Mouse (Mus musculus): ENCODE results near the gene Tssc4. TPM values are rescaled to one million over a fixed set of nuclear protein-coding genes. Genes with fewer than 3 reads are reported as not detected.

Gene Tssc4
- polyA plus RNA-seq (2015; fragmentation: Nextera tagmentation; extraction: Ambion mirVana), result 69.1 and 72.3 TPM in 2 replicates

DNA sequence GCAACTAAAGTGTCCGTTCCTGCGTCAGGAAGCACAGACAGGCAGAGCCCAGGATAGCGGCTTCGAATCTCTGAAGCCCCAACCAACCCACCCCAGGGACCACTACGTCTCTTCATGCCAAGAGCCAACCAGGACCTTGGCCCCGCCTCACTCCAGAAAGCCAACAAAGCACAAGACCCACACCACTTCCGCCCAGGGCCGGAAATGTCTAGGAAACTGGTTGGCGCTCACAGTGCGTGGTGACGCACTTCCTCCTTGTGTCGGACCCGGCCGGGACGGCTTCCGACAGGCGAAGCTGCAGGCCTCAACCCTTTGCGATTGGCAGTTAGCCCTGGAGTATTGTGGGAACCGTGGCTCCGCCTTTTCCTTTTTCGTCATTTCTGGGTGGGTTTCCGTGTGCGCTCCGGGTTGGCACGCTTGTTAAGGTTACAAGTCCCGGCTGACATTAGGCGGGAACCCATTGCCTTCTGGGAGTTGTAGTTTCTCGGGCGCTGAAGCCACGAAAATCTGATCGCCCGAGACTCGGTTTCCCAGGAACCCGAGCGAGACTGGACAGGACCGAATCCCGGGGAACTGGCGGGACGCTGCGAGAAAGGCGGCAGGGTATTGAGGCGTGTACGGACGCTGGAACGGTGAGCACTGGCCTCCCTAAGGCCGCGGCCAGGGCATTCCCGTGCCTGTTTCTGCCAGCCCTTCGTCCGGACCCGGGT lies at the start of gene Tssc4:
TSS of gene Tssc4 (plus strand) at position 368 of the 710 bp plus-strand sequence.
- 0% methylated on average over 51 of the region's 51 CpGs for WGBS
- H3K4me3 ChIP-seq (replicated peaks; ENCODE audit: low read depth, low read length), result peak within 1 kb of the TSS; percentile 57
- peak; percentile 96 for ATAC-seq (replicated peaks; ENCODE audit: low FRiP score, low read depth)
- peak within 1 kb of the TSS; percentile 74 for H3K9ac ChIP-seq (ENCODE audit: low read depth, low read length)
- H3K36me3 ChIP-seq (ENCODE audit: insufficient read depth, low read length), result peaks cover 39% of the 10 kb centered on the region
- peak within 1 kb of the TSS; percentile 89 for H3K4me2 ChIP-seq (ENCODE audit: low read length)
- no peaks in the 10 kb centered on the region for H3K9me3 ChIP-seq (replicated peaks; ENCODE audit: low read length)
- peaks cover 12% of the 10 kb centered on the region for H3K4me1 ChIP-seq (replicated peaks; ENCODE audit: insufficient read depth, low read length)
- peak; percentile 99 for DNase-seq (ENCODE audit: low spot score)
- H3K27me3 ChIP-seq (ENCODE audit: insufficient read depth, low read length), result no peaks in the 10 kb centered on the region
- H3K27ac ChIP-seq, result peak within 1 kb of the TSS; percentile 86
- no peak for TF ChIP-seq CTCF (IDR thresholded peaks at IDR 0.05; ENCODE audit: low read depth)

DNA sequence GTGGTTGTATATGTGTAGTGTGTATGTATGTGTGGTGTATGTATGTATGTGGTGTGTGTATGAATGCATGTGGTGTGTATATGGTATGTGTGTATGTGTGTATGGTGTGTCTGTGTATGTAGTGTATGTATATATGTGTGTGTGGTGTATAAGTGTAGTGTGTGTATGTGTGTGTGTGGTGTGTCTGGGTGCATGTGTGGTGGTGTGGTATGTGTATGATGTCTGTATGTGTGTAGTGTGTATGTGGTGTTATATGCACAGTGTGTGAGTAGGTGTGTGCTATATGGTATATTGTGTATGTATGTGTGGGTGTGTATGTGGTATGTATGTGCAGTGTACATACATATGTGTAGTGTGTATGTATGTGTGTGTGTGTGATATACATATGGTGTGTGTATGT lies 49.0 kb upstream of the Tssc4 start:
- Histone ChIP-seq H3K4me3 (replicated peaks; ENCODE audit: low read depth, low read length) (no peak overlapping the region), H3K27ac (no peak overlapping the region), H3K27me3 (ENCODE audit: insufficient read depth, low read length) (no peaks in the 10 kb centered on the region), H3K9ac (ENCODE audit: low read depth, low read length) (no peak overlapping the region), H3K4me1 (replicated peaks; ENCODE audit: insufficient read depth, low read length) (peaks cover 15% of the 10 kb centered on the region; the same call in 1 of the 2 replicates), H3K9me3 (replicated peaks; ENCODE audit: low read length) (no peaks in the 10 kb centered on the region), H3K4me2 (ENCODE audit: low read length) (no peak overlapping the region), H3K36me3 (ENCODE audit: insufficient read depth, low read length) (no peaks in the 10 kb centered on the region)
- no peak for ATAC-seq (replicated peaks; ENCODE audit: low FRiP score, low read depth)
- no peak for TF ChIP-seq CTCF (IDR thresholded peaks at IDR 0.05; ENCODE audit: low read depth)
- no peak for DNase-seq (ENCODE audit: low spot score)

DNA sequence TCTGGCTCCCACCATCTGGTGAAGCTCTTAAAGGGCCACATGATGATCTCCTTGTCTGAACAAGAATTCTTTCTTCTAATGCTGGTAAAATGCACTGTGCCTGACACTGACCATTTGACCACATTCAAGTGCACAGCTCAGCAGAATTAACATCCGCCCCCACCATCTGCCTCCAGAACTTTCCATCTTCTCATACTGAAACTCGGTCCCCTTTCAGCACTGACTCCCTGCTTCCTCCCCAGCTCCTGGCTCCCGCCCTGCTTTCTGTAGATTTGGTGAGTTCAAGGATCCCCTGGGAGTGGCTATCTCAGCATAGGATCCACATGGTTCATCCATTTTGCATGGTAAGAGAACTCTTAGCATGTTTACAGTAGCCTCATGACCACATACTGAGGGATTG lies 48.3 kb upstream of the Tssc4 start:
- no peak for DNase-seq (ENCODE audit: low spot score)
- 75% methylated on average over 3 of the region's 3 CpGs for WGBS

GRCm38 (mm10) chr7:143021356-143022164 lies 47.5 kb upstream of the Tssc4 start:
- 59% methylated on average over 5 of the region's 5 CpGs for WGBS
- Histone ChIP-seq H3K36me3 (ENCODE audit: insufficient read depth, low read length) (no peaks in the 10 kb centered on the region), H3K9me3 (replicated peaks; ENCODE audit: low read length) (no peaks in the 10 kb centered on the region), H3K9ac (ENCODE audit: low read depth, low read length) (no peak overlapping the region), H3K27ac (no peak overlapping the region), H3K4me3 (replicated peaks; ENCODE audit: low read depth, low read length) (no peak overlapping the region), H3K4me2 (ENCODE audit: low read length) (no peak overlapping the region), H3K4me1 (replicated peaks; ENCODE audit: insufficient read depth, low read length) (peaks cover 7% of the 10 kb centered on the region; the same call in 1 of the 2 replicates), H3K27me3 (ENCODE audit: insufficient read depth, low read length) (no peaks in the 10 kb centered on the region)
- ATAC-seq (replicated peaks; ENCODE audit: low FRiP score, low read depth) (no peak), DNase-seq (ENCODE audit: low spot score) (no peak)
- TF ChIP-seq CTCF (IDR thresholded peaks at IDR 0.05; ENCODE audit: low read depth), result no peak

More for the DNA sequence above, 48.3 kb upstream of the Tssc4 start:
- TF ChIP-seq CTCF (IDR thresholded peaks at IDR 0.05; ENCODE audit: low read depth), result no peak
- ATAC-seq (replicated peaks; ENCODE audit: low FRiP score, low read depth), result no peak
- no peaks in the 10 kb centered on the region for H3K27me3 ChIP-seq (ENCODE audit: insufficient read depth, low read length)
- H3K4me2 ChIP-seq (ENCODE audit: low read length), result no peak overlapping the region
- H3K4me3 ChIP-seq (replicated peaks; ENCODE audit: low read depth, low read length), result no peak overlapping the region
- H3K27ac ChIP-seq, result no peak overlapping the region
- H3K4me1 ChIP-seq (replicated peaks; ENCODE audit: insufficient read depth, low read length), result peaks cover 8% of the 10 kb centered on the region; the same call in 1 of the 2 replicates
- no peaks in the 10 kb centered on the region for H3K36me3 ChIP-seq (ENCODE audit: insufficient read depth, low read length)
- H3K9me3 ChIP-seq (replicated peaks; ENCODE audit: low read length), result no peaks in the 10 kb centered on the region
- no peak overlapping the region for H3K9ac ChIP-seq (ENCODE audit: low read depth, low read length)

- H3K36me3 ChIP-seq (ENCODE audit: insufficient read depth, low read length), result no peaks in the 10 kb centered on the region
- no peak overlapping the region for H3K4me2 ChIP-seq (ENCODE audit: low read length)
- no peak for DNase-seq (ENCODE audit: low spot score)
- no peaks in the 10 kb centered on the region for H3K4me1 ChIP-seq (replicated peaks; ENCODE audit: insufficient read depth, low read length)
- H3K9me3 ChIP-seq (replicated peaks; ENCODE audit: low read length), result no peaks in the 10 kb centered on the region
- 96% methylated on average over 2 of the region's 2 CpGs for WGBS
- H3K4me3 ChIP-seq (replicated peaks; ENCODE audit: low read depth, low read length), result no peak overlapping the region
- ATAC-seq (replicated peaks; ENCODE audit: low FRiP score, low read depth), result no peak
- no peaks in the 10 kb centered on the region for H3K27me3 ChIP-seq (ENCODE audit: insufficient read depth, low read length)
- TF ChIP-seq CTCF (IDR thresholded peaks at IDR 0.05; ENCODE audit: low read depth), result no peak
- H3K27ac ChIP-seq, result no peak overlapping the region
- no peak overlapping the region for H3K9ac ChIP-seq (ENCODE audit: low read depth, low read length)
Measured at GRCm38 (mm10) chr7:143023499-143023898, 45.5 kb upstream of the Tssc4 start.

DNA sequence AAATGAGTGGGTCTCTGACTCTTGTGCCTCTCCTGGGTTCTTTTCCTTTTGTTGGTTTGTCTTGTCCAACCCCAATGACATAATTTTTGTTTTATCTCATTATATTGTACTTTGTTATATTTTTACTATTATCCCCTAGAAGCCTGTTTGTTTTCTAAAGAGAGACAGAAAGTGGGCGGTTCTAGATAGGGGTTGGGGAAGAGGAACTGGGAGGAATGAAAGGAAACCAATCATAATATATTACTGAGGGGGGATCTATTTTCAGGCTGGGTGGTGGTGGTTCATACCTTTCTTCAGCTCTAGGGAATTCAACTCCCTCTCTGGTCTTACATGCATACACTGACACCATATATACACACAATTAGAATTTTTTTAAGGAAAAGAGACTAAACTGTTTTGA lies 44.8 kb upstream of the Tssc4 start:
- H3K4me2 ChIP-seq (ENCODE audit: low read length), result no peak overlapping the region
- H3K36me3 ChIP-seq (ENCODE audit: insufficient read depth, low read length), result no peaks in the 10 kb centered on the region
- no peak for TF ChIP-seq CTCF (IDR thresholded peaks at IDR 0.05; ENCODE audit: low read depth)
- 82% methylated on average over 1 of the region's 1 CpGs for WGBS
- H3K9me3 ChIP-seq (replicated peaks; ENCODE audit: low read length), result no peaks in the 10 kb centered on the region
- H3K4me3 ChIP-seq (replicated peaks; ENCODE audit: low read depth, low read length), result no peak overlapping the region
- ATAC-seq (replicated peaks; ENCODE audit: low FRiP score, low read depth), result no peak
- H3K4me1 ChIP-seq (replicated peaks; ENCODE audit: insufficient read depth, low read length), result no peaks in the 10 kb centered on the region
- no peak overlapping the region for H3K9ac ChIP-seq (ENCODE audit: low read depth, low read length)
- H3K27me3 ChIP-seq (ENCODE audit: insufficient read depth, low read length), result no peaks in the 10 kb centered on the region
- no peak for DNase-seq (ENCODE audit: low spot score)
- H3K27ac ChIP-seq, result no peak overlapping the region
